Mouse (Mus musculus): ENCODE data around the gene Gm13277.

- TF ChIP-seq CTCF (IDR thresholded peaks at IDR 0.05; ENCODE audit: low read depth) = peak; percentile 71
- no peak for TF ChIP-seq EP300 (optimal IDR thresholded peaks at IDR 0.05)
Observed at GRCm38 (mm10) chr4:88822995-88823394, 34.6 kb downstream of the Gm13277 start.

Data from stomach, postnatal 0 days (tissue).